Mouse (Mus musculus): ENCODE results near the gene Tbc1d2b. TPM values are rescaled to one million over a fixed set of nuclear protein-coding genes. Genes with fewer than 3 reads are reported as not detected.

Gene Tbc1d2b
- 5.3 and 5.9 TPM in 2 replicates for polyA plus RNA-seq (2015; fragmentation: Nextera tagmentation; extraction: Ambion mirVana)

DNA sequence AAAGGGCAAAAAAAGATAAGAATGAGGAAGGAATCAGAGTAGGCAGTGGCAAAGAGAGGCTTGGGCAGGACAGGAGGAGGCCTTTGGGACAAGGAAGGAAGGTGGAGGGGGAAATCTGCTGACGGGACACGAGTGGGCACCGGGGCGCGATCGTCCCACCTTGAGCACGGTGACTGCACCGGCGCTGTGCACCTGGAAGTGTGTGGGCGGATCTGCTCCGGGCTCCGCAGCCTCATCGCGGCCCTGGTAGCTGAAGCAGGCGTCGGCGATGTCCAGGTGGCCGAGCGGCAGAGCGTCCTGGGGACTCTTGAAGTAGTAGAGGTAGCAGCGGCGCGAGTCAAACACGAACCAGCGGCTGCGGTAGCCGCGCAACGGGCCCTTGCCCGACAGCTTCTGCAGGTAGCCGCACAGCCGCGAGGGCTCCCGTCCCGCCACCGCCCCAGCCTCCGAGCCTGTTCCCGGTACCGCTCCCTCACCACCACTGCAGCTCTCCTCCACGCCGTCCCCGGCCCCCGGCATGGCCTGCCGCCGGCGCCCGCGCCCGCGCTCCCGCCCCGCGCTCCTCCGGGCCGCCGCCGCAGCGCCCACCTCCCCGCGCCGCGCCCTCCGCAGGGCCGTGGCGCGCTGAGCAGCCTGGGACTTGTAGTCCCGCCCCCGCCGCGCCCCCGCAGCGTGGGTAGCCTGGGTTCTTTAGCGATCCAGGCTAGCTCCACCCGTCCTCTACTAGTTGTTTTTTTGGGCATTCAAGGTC lies at the start of gene Tbc1d2b:
Gene Tbc1d2b (minus strand): TSS at position 612 of the 751 bp plus-strand sequence.
- H3K9me3 ChIP-seq = no peaks in the 10 kb centered on the region
- H3K27ac ChIP-seq = no peak within 1 kb of the TSS
- peak within 1 kb of the TSS; percentile 81 for H3K9ac ChIP-seq (replicated peaks)
- H3K4me3 ChIP-seq (replicated peaks) = peak within 1 kb of the TSS; percentile 80
- H3K4me1 ChIP-seq (replicated peaks) = peaks cover 13% of the 10 kb centered on the region
- H3K4me2 ChIP-seq (replicated peaks) = peak within 1 kb of the TSS; percentile 86
- peak; percentile 96 for ATAC-seq
- H3K27me3 ChIP-seq = peaks cover 18% of the 10 kb centered on the region
- H3K36me3 ChIP-seq = no peaks in the 10 kb centered on the region
- WGBS = under 1% methylated on average over 63 of the region's 74 CpGs

DNA sequence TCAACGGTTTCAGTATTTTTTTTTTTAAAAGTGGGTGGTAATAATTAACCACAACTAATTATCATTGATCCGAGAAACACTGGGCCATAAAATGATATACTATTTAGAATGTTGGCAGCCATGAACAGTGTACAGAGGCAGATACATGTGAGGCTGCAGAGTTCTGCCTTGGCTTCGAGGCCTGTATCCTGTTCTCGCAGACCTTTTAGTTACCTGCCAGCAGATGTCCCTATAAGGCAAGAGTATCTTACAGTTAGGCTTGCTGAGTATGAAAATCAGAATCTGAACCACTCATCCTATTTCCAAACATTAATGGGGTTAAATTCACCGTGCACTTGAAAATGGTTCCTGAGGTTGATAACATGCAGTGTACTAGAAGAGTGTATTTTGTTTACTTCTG lies 45.7 kb upstream of the Tbc1d2b start:
- H3K4me1 ChIP-seq (replicated peaks) = no peaks in the 10 kb centered on the region
- H3K9me3 ChIP-seq = no peaks in the 10 kb centered on the region
- no peak overlapping the region for H3K27ac ChIP-seq
- 73% methylated on average over 5 of the region's 5 CpGs for WGBS
- no peaks in the 10 kb centered on the region for H3K36me3 ChIP-seq
- H3K9ac ChIP-seq (replicated peaks) = no peak overlapping the region
- 0 out of 2 replicates have a peak, but pooled peaks have one; percentile 43 for ATAC-seq
- H3K27me3 ChIP-seq = no peaks in the 10 kb centered on the region
- H3K4me3 ChIP-seq (replicated peaks) = no peak overlapping the region
- H3K4me2 ChIP-seq (replicated peaks) = no peak overlapping the region

DNA sequence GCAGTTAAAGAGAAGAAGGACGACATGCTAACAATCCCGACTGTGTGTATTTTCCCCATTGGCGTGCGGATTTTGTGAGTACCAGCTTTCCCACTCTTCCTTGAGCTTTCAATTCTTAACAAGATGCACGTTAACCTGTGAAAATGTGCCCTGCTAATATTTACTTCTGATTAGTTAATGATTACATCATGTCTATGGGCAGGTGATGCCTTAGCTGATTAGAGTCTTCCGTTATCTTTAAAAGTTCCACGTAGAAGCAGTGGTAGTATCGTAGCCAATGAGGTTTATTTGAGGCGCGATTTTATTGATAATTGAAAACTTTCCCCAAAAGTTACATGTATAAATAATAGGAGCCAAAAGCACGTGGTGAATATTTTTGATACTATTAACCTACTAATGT lies 45.1 kb upstream of the Tbc1d2b start:
- Histone ChIP-seq H3K36me3 (no peaks in the 10 kb centered on the region), H3K9me3 (no peaks in the 10 kb centered on the region), H3K4me3 (replicated peaks) (no peak overlapping the region), H3K4me2 (replicated peaks) (no peak overlapping the region), H3K27me3 (no peaks in the 10 kb centered on the region), H3K9ac (replicated peaks) (no peak overlapping the region), H3K27ac (no peak overlapping the region), H3K4me1 (replicated peaks) (no peaks in the 10 kb centered on the region)
- WGBS = 92% methylated on average over 11 of the region's 11 CpGs
- ATAC-seq = no peak

DNA sequence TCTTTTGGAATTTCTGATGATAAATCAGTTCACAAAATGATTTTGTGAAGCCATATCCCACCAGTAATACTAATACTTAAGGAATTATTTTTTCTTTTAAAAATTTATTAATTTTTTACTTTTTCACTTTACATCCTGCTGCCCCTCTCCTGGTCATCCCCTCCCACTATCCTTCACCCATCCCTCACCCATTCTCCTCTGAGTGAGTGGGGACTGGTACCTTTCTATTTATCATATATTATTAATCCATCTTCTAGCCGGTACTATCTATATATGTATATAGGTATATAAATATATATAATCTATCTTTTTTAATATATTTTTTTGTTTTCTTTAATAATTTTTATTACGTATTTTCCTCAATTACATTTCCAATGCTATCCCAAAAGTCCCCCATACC lies 33.6 kb upstream of the Tbc1d2b start:
- no peak overlapping the region for H3K9ac ChIP-seq (replicated peaks)
- no peaks in the 10 kb centered on the region for H3K4me1 ChIP-seq (replicated peaks)
- no peak overlapping the region for H3K4me2 ChIP-seq (replicated peaks)
- no peaks in the 10 kb centered on the region for H3K9me3 ChIP-seq
- no peak for ATAC-seq
- no peak overlapping the region for H3K27ac ChIP-seq
- H3K27me3 ChIP-seq = no peaks in the 10 kb centered on the region
- 92% methylated on average over 2 of the region's 2 CpGs for WGBS
- H3K4me3 ChIP-seq (replicated peaks) = no peak overlapping the region
- no peaks in the 10 kb centered on the region for H3K36me3 ChIP-seq

DNA sequence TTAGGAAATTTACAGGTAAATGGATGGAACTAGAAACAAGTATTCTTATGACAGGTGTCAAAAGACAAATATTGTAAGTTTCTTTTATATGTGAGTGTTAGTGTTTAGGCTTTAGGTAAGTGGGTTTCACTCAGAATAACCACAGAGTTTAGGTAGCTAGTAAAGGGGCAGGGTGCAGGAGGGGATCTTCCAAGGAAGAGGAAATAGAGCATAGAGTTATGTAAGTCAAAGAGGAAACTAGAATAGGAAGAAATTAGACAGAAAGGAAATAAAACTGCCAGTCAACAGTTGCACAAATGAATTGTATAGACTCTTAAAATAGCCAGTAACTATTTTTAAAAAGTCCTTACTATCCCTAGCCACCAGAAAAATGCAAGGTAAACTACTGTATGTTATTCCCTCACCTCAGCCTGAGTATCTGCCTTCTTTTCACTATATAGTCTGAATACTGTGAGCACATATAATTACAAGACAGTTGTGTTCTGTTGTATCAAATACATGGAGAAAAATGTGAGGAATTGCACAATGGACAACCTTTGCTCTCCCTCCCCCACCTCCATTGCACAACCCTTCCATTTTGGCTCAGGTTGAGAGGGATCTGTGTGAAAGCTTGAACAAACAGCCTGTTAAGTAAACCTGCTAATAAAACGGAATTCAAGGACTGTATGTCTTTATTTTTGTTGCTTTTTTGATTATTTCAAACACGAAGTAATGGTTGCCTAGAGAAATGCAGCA lies 32.7 kb upstream of the Tbc1d2b start:
- no peak for ATAC-seq
- 67% methylated on average over 2 of the region's 2 CpGs for WGBS

DNA sequence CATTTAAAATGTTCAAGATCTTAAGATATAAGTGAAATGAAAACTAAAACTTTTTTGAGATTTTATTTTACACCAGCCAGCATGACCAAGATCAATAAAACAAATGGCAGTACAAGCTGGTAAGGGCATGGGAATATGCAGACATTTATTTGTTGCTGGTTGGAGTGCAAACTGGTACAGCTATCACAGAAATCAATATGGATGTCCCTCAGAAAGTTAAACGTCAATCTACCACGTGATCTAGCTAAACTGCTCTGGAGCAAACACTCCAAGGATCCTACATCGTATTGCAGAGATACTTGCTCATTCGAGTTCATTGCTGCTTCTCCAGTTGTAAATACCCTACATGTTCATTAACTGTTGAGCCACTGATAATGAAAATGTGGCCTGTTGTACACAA lies 32.1 kb upstream of the Tbc1d2b start:
- Histone ChIP-seq H3K36me3 (no peaks in the 10 kb centered on the region), H3K27me3 (no peaks in the 10 kb centered on the region), H3K4me2 (replicated peaks) (no peak overlapping the region), H3K9ac (replicated peaks) (no peak overlapping the region), H3K9me3 (no peaks in the 10 kb centered on the region), H3K4me3 (replicated peaks) (no peak overlapping the region), H3K27ac (no peak overlapping the region), H3K4me1 (replicated peaks) (no peaks in the 10 kb centered on the region)
- WGBS = 84% methylated on average over 4 of the region's 4 CpGs
- no peak for ATAC-seq

More for the DNA sequence above, 32.7 kb upstream of the Tbc1d2b start:
- H3K4me1 ChIP-seq (replicated peaks) = no peaks in the 10 kb centered on the region
- H3K9ac ChIP-seq (replicated peaks) = no peak overlapping the region
- H3K27me3 ChIP-seq = no peaks in the 10 kb centered on the region
- no peak overlapping the region for H3K4me2 ChIP-seq (replicated peaks)
- no peak overlapping the region for H3K4me3 ChIP-seq (replicated peaks)
- no peak overlapping the region for H3K27ac ChIP-seq
- no peaks in the 10 kb centered on the region for H3K36me3 ChIP-seq
- H3K9me3 ChIP-seq = no peaks in the 10 kb centered on the region

DNA sequence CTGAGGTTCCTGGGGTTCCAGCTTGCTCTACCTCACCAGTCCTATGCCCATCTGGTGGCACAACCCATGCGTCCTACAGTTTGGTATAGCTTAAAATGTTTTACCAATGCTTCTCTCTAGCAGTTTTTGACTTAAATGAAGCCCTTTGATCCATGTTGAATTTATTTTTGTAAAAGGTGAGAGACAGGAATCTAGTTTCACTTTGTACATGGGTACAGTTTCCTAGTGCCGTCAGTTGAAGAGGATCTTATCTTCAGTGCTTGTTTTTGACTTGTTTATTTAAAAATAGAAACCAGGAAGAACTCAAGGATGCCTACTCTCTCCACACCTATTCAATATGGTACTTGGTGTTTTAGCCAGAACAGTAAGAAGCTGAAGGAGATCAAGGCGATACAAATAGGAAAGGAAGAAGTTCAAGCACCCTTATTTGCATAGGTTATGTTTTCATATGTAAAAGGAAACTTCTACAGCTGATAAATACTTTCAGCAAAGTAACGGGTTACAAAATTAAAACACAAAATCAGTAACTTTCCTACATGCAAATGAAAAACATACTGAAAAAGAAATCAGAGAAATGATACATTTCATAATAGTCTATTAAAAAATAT lies 30.6 kb upstream of the Tbc1d2b start:
- Histone ChIP-seq H3K9me3 (no peaks in the 10 kb centered on the region), H3K4me2 (replicated peaks) (no peak overlapping the region), H3K27me3 (no peaks in the 10 kb centered on the region), H3K9ac (replicated peaks) (no peak overlapping the region), H3K4me1 (replicated peaks) (no peaks in the 10 kb centered on the region), H3K4me3 (replicated peaks) (no peak overlapping the region), H3K27ac (no peak overlapping the region), H3K36me3 (no peaks in the 10 kb centered on the region)
- ATAC-seq = no peak
- 86% methylated on average over 4 of the region's 4 CpGs for whole genome bisulfite sequencing

DNA sequence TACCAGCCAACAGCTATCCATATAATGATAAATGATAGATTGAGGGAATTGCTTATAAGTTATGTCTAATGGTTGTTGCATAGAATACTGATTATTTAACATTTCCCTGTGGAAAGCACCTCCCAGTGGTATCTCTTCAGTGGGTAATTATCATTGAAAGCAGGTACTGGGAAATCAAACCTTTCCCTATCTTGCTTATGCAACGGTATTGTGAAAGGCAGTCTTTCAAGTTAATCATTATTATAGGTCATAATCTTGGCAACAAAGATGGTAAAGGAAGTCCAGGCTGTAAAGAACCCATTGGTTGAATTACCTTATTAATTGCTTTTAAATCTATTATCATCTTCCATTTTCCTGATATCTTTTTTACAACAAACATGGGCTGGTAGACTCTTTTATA lies 27.0 kb upstream of the Tbc1d2b start:
- WGBS = 85% methylated on average over 1 of the region's 1 CpGs

DNA sequence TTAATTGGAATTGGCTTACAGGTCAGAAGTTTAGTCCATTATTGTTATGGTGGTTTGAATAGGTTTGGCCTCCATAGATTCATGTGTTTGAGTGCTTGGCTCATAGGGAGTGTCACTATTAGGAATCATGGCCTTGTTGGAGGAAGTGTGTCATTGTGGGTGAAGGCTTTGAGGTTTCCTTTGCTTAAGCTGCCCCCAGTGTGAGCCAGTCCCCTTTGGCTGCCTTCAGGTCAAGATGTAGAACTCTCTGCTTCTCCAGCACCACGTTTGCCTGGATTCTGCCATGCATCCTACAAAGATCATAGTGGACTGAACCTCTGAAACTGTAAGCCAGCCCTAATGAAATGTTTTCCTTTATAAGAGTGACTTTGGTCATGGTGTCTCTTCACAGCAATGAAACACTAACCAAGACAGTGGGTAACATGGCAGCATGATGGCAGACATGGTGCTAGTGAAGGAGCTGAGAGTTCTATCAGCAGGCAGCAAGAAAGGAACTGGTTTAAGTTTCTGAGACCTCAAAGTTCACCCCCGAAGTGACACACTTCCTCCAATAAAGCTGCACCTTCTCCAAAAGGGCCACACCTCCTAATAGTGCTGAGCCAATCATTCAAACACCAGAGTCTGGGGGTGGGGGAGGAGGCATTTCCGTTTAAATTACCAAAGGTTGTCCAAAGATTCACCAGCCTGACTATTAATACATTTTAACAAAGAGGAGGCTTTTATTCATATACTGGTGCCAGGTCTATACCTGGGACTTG lies 23.2 kb upstream of the Tbc1d2b start:
- Histone ChIP-seq H3K36me3 (no peaks in the 10 kb centered on the region), H3K27me3 (no peaks in the 10 kb centered on the region), H3K4me1 (replicated peaks) (no peaks in the 10 kb centered on the region), H3K27ac (no peak overlapping the region), H3K4me2 (replicated peaks) (no peak overlapping the region), H3K9ac (replicated peaks) (no peak overlapping the region), H3K4me3 (replicated peaks) (no peak overlapping the region), H3K9me3 (no peaks in the 10 kb centered on the region)
- WGBS = 75% methylated on average over 3 of the region's 3 CpGs
- ATAC-seq = no peak

More for the DNA sequence above, 27.0 kb upstream of the Tbc1d2b start:
- Histone ChIP-seq H3K9me3 (no peaks in the 10 kb centered on the region), H3K4me3 (replicated peaks) (no peak overlapping the region), H3K27me3 (no peaks in the 10 kb centered on the region), H3K9ac (replicated peaks) (no peak overlapping the region), H3K4me1 (replicated peaks) (no peaks in the 10 kb centered on the region), H3K36me3 (no peaks in the 10 kb centered on the region), H3K27ac (no peak overlapping the region), H3K4me2 (replicated peaks) (no peak overlapping the region)
- ATAC-seq = no peak

DNA sequence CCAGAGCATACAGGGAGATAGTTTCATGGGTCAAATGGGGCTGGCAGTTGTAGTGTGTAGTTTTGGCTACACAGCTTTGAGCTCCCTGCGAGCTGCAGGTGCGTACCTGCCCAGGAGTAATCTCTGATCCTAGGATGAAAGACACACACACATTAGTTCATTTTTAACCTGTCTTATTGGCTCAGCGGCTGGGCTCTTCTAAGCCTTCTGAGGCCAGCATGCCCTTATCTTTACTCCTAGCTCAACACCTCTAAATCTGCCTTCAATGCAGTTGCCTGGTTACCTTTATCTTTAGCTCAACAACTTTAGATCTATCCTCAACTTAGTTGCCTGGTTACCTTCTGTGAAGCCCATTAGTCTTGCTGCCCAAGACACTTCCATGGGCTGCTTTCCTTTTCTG lies 7.8 kb upstream of the Tbc1d2b start:
- H3K4me1 ChIP-seq (replicated peaks) = no peaks in the 10 kb centered on the region
- H3K4me3 ChIP-seq (replicated peaks) = no peak overlapping the region
- 92% methylated on average over 3 of the region's 3 CpGs for WGBS
- no peak overlapping the region for H3K4me2 ChIP-seq (replicated peaks)
- H3K36me3 ChIP-seq = no peaks in the 10 kb centered on the region
- ATAC-seq = no peak
- H3K9me3 ChIP-seq = no peaks in the 10 kb centered on the region
- no peaks in the 10 kb centered on the region for H3K27me3 ChIP-seq
- H3K27ac ChIP-seq = no peak overlapping the region
- H3K9ac ChIP-seq (replicated peaks) = no peak overlapping the region

DNA sequence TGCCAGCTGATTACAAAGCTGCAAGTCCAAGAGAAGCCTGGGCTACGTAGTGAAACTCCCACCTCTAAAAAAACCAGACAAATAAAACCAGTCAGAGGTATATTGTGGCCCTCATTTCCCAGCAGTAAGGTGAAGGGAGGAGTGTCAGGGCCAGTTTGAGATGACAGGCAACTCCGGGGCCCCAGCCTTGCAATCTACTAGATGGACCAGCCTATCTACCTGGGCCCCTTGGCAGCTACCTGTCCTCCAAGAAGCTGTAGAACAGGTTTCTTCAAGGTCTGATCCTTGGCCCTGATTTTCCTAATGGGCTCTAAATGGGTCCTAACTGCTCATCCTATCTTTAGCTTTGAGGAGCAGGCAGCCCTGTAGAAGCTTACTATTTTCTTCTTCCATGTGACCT lies 7.3 kb upstream of the Tbc1d2b start:
- H3K4me1 ChIP-seq (replicated peaks) = no peaks in the 10 kb centered on the region
- H3K27ac ChIP-seq = no peak overlapping the region
- no peak overlapping the region for H3K4me3 ChIP-seq (replicated peaks)
- no peaks in the 10 kb centered on the region for H3K36me3 ChIP-seq
- H3K9ac ChIP-seq (replicated peaks) = no peak overlapping the region
- 0 out of 2 replicates have a peak, but pooled peaks cover 3% of the 10 kb centered on the region for H3K27me3 ChIP-seq
- 83% methylated on average over 2 of the region's 2 CpGs for WGBS
- no peak for ATAC-seq
- no peaks in the 10 kb centered on the region for H3K9me3 ChIP-seq
- no peak overlapping the region for H3K4me2 ChIP-seq (replicated peaks)

DNA sequence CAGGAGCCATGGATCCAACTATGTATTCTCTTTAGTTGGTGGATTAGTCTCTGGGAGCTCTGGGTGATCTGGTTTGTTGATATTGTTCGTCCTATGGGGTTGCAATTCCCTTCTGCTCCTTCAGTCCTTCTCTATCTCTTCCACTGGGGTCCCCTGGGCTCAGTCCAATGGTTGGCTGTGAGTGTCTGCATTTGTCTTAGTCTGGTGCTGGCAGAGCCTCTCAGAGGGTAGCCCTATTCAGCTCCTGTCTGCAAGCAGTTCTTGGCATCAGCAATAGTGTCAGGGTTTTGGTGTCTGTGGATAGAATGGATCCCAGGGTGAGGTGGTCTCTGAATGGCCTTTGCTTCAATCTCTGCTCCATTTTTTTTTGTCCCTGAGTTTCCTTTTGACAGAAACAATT lies 6.2 kb upstream of the Tbc1d2b start:
- H3K4me1 ChIP-seq (replicated peaks) = no peaks in the 10 kb centered on the region

More for the DNA sequence above, 6.2 kb upstream of the Tbc1d2b start:
- WGBS = 77% methylated on average over 1 of the region's 1 CpGs
- H3K4me2 ChIP-seq (replicated peaks) = no peak overlapping the region
- peaks cover 13% of the 10 kb centered on the region for H3K27me3 ChIP-seq
- H3K4me3 ChIP-seq (replicated peaks) = no peak overlapping the region
- no peak overlapping the region for H3K9ac ChIP-seq (replicated peaks)
- H3K9me3 ChIP-seq = no peaks in the 10 kb centered on the region
- no peaks in the 10 kb centered on the region for H3K36me3 ChIP-seq
- no peak for ATAC-seq
- no peak overlapping the region for H3K27ac ChIP-seq

Measured in midbrain, embryonic 13.5 days (tissue).